Mouse (Mus musculus): ENCODE measurements around the gene Kif22. TPM values are rescaled to one million over a fixed set of nuclear protein-coding genes. Genes with fewer than 3 reads are reported as not detected.

The Kif22 gene
- polyA plus RNA-seq, 1 experiment from 2014 or later = 17.6 TPM

GRCm38 (mm10) chr7:126984667-126985444 lies 57.4 kb downstream of the Kif22 start:
- Histone ChIP-seq H3K9me3 (replicated peaks; ENCODE audit: control insufficient read depth, low read length, poor library complexity, severe bottlenecking) (no peaks in the 10 kb centered on the region), H3K4me2 (ENCODE audit: low read length) (no peak overlapping the region), H3K27me3 (ENCODE audit: control insufficient read depth, insufficient read depth, low read depth, low read length) (no peaks in the 10 kb centered on the region), H3K9ac (ENCODE audit: low read depth, low read length) (no peak overlapping the region), H3K36me3 (ENCODE audit: control insufficient read depth, insufficient read depth, low read length) (peaks cover 7% of the 10 kb centered on the region; the same call in 1 of the 2 replicates), H3K4me3 (ENCODE audit: low read depth, low read length) (no peak overlapping the region), H3K27ac (ENCODE audit: low read length) (no peak overlapping the region), H3K4me1 (ENCODE audit: control insufficient read depth, insufficient read depth, low read length) (no peaks in the 10 kb centered on the region)
- ATAC-seq = no peak
- 60% methylated on average over 10 of the region's 10 CpGs for WGBS

DNA sequence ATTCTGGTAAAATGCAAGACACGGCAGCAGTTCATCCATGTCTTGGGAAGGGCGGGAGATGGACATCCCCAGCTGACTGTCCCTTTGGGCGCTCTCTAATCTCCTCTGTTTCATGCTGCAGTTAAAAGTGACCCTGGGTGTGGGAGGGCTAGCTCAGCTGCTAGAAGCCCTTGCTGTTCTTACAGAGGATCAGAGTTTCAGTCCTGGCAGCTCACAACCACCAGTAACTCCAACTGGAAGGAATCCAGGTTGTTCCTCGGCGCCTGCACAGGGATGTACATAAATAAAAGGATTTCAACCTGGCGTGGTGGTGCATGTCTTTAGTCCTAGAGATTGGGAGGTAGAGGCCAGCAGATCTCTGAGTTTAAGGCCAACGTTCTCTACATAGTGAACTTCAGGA lies 59.2 kb downstream of the Kif22 start:
- ATAC-seq = no peak
- WGBS = 81% methylated on average over 7 of the region's 7 CpGs
- Histone ChIP-seq H3K4me3 (ENCODE audit: low read depth, low read length) (no peak overlapping the region), H3K36me3 (ENCODE audit: control insufficient read depth, insufficient read depth, low read length) (peaks cover 14% of the 10 kb centered on the region), H3K4me2 (ENCODE audit: low read length) (no peak overlapping the region), H3K27me3 (ENCODE audit: control insufficient read depth, insufficient read depth, low read depth, low read length) (no peaks in the 10 kb centered on the region), H3K9ac (ENCODE audit: low read depth, low read length) (no peak overlapping the region), H3K27ac (ENCODE audit: low read length) (no peak overlapping the region), H3K9me3 (replicated peaks; ENCODE audit: control insufficient read depth, low read length, poor library complexity, severe bottlenecking) (no peaks in the 10 kb centered on the region), H3K4me1 (ENCODE audit: control insufficient read depth, insufficient read depth, low read length) (no peaks in the 10 kb centered on the region)

DNA sequence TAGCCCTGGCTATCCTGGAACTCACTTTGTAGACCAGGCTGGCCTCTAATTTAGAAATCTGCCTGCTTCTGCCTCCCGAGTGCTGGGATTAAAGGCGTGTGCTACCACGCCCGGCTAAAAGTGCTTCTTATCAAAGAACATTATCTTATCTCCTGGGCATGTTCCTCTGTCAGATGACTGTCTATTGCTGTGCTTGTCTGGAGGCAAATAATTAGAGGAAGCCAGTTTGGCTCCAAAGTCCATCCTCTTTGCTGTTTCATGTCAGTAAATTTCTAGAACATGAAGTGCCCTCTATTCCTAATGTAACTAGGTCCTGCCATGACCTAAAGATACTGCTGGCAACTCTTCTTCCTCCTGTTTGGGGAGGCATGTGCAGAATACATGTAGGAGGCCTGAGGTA lies 60.2 kb downstream of the Kif22 start:
- Histone ChIP-seq H3K9ac (ENCODE audit: low read depth, low read length) (no peak overlapping the region), H3K4me2 (ENCODE audit: low read length) (no peak overlapping the region), H3K4me3 (ENCODE audit: low read depth, low read length) (no peak overlapping the region), H3K36me3 (ENCODE audit: control insufficient read depth, insufficient read depth, low read length) (peaks cover 14% of the 10 kb centered on the region), H3K27ac (ENCODE audit: low read length) (no peak overlapping the region), H3K4me1 (ENCODE audit: control insufficient read depth, insufficient read depth, low read length) (peaks cover 5% of the 10 kb centered on the region), H3K9me3 (replicated peaks; ENCODE audit: control insufficient read depth, low read length, poor library complexity, severe bottlenecking) (no peaks in the 10 kb centered on the region), H3K27me3 (ENCODE audit: control insufficient read depth, insufficient read depth, low read depth, low read length) (no peaks in the 10 kb centered on the region)
- 93% methylated on average over 4 of the region's 4 CpGs for WGBS
- no peak for ATAC-seq

GRCm38 (mm10) chr7:126981601-126982000 lies 60.7 kb downstream of the Kif22 start:
- no peaks in the 10 kb centered on the region for H3K9me3 ChIP-seq (replicated peaks; ENCODE audit: control insufficient read depth, low read length, poor library complexity, severe bottlenecking)
- no peak for ATAC-seq
- no peak overlapping the region for H3K4me2 ChIP-seq (ENCODE audit: low read length)
- peaks cover 7% of the 10 kb centered on the region for H3K4me1 ChIP-seq (ENCODE audit: control insufficient read depth, insufficient read depth, low read length)
- no peak overlapping the region for H3K9ac ChIP-seq (ENCODE audit: low read depth, low read length)
- no peaks in the 10 kb centered on the region for H3K27me3 ChIP-seq (ENCODE audit: control insufficient read depth, insufficient read depth, low read depth, low read length)
- H3K36me3 ChIP-seq (ENCODE audit: control insufficient read depth, insufficient read depth, low read length) = peaks cover 14% of the 10 kb centered on the region
- H3K27ac ChIP-seq (ENCODE audit: low read length) = no peak overlapping the region
- H3K4me3 ChIP-seq (ENCODE audit: low read depth, low read length) = no peak overlapping the region
- 87% methylated on average over 2 of the region's 2 CpGs for WGBS

DNA sequence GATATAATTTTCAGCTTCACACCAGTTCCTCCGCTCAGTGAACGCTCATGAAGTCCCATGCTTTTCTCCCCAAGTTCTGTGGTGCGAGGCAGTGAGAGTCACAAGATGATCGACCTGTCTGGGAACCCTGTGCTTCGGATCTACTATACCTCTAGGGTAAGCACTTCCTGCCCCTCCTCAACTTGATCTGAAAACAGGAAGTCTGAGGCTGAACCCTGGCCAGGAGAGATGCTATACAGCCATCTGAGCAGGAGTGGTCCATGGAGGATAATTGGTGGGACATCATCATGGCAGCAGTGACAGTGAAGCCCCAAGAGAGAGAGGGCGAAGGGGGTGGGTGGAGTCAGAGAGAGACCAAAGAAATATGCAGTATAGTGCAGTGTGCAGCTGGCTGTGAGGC lies 63.4 kb downstream of the Kif22 start:
- Histone ChIP-seq H3K4me3 (ENCODE audit: low read depth, low read length) (no peak overlapping the region), H3K27ac (ENCODE audit: low read length) (no peak overlapping the region), H3K4me1 (ENCODE audit: control insufficient read depth, insufficient read depth, low read length) (peaks cover 10% of the 10 kb centered on the region), H3K36me3 (ENCODE audit: control insufficient read depth, insufficient read depth, low read length) (peaks cover 14% of the 10 kb centered on the region), H3K9me3 (replicated peaks; ENCODE audit: control insufficient read depth, low read length, poor library complexity, severe bottlenecking) (no peaks in the 10 kb centered on the region), H3K4me2 (ENCODE audit: low read length) (no peak overlapping the region), H3K27me3 (ENCODE audit: control insufficient read depth, insufficient read depth, low read depth, low read length) (no peaks in the 10 kb centered on the region), H3K9ac (ENCODE audit: low read depth, low read length) (no peak overlapping the region)
- ATAC-seq = no peak
- 95% methylated on average over 6 of the region's 6 CpGs for WGBS

Small RNA genes within 50 kb of the gene (microRNA-seq; reads per million reads assigned to microRNA genes)
- gene Gm44343 = not detected

Other genes with a start within 250 kb of the Kif22 start
- 155 and 182 TPM in 2 replicates for gene Ppp4c, start 250.0 kb downstream of the Kif22 start, polyA plus RNA-seq (2015; fragmentation: Nextera tagmentation; extraction: Ambion mirVana)
- gene Fam57b, start 244.8 kb downstream of the Kif22 start, polyA plus RNA-seq (2015; fragmentation: Nextera tagmentation; extraction: Ambion mirVana) = 55.0 and 61.1 TPM in 2 replicates
- not detected in 2 replicates for gene 4930451I11Rik, start 210.8 kb downstream of the Kif22 start, polyA plus RNA-seq (2015; fragmentation: Nextera tagmentation; extraction: Ambion mirVana)
- 24.2 and 35.8 TPM in 2 replicates for gene Doc2a, start 195.1 kb downstream of the Kif22 start, polyA plus RNA-seq (2015; fragmentation: Nextera tagmentation; extraction: Ambion mirVana)
- gene Hirip3, start 180.5 kb downstream of the Kif22 start, polyA plus RNA-seq (2015; fragmentation: Nextera tagmentation; extraction: Ambion mirVana) = 19.8 and 20.0 TPM in 2 replicates
- gene Ino80e, start 180.1 kb downstream of the Kif22 start, polyA plus RNA-seq (2015; fragmentation: Nextera tagmentation; extraction: Ambion mirVana) = 94.6 and 98.3 TPM in 2 replicates
- 64.8 and 66.7 TPM in 2 replicates for gene Taok2, start 157.8 kb downstream of the Kif22 start, polyA plus RNA-seq (2015; fragmentation: Nextera tagmentation; extraction: Ambion mirVana)
- 33.2 and 34.0 TPM in 2 replicates for gene Tmem219, start 119.6 kb downstream of the Kif22 start, polyA plus RNA-seq (2015; fragmentation: Nextera tagmentation; extraction: Ambion mirVana)
- gene Kctd13, start 113.6 kb downstream of the Kif22 start, polyA plus RNA-seq (2015; fragmentation: Nextera tagmentation; extraction: Ambion mirVana) = 135 and 140 TPM in 2 replicates
- gene Asphd1, start 92.9 kb downstream of the Kif22 start, polyA plus RNA-seq (2015; fragmentation: Nextera tagmentation; extraction: Ambion mirVana) = 10.4 TPM in 2 replicates
- 44.6 and 50.2 TPM in 2 replicates for gene Sez6l2, start 91.9 kb downstream of the Kif22 start, polyA plus RNA-seq (2015; fragmentation: Nextera tagmentation; extraction: Ambion mirVana)
- 132 and 141 TPM in 2 replicates for gene Cdipt, start 66.6 kb downstream of the Kif22 start, polyA plus RNA-seq (2015; fragmentation: Nextera tagmentation; extraction: Ambion mirVana)
- 0.69 and 0.96 TPM in 2 replicates for gene Cdiptos, start 66.4 kb downstream of the Kif22 start, polyA plus RNA-seq (2015; fragmentation: Nextera tagmentation; extraction: Ambion mirVana)
- 2.9 and 3.2 TPM in 2 replicates for gene Mvp, start 27.9 kb downstream of the Kif22 start, polyA plus RNA-seq (2015; fragmentation: Nextera tagmentation; extraction: Ambion mirVana)
- 0.50 TPM in 1 of 2 replicates, not detected in the other for gene Pagr1b, start 26.0 kb downstream of the Kif22 start, polyA plus RNA-seq (2015; fragmentation: Nextera tagmentation; extraction: Ambion mirVana)
- gene Pagr1a, start 25.1 kb downstream of the Kif22 start, polyA plus RNA-seq (2015; fragmentation: Nextera tagmentation; extraction: Ambion mirVana) = 33.8 and 62.5 TPM in 2 replicates
- 30.9 and 61.5 TPM in 2 replicates for gene Gm42742, start 21.4 kb downstream of the Kif22 start, polyA plus RNA-seq (2015; fragmentation: Nextera tagmentation; extraction: Ambion mirVana)
- gene Prrt2, start 21.3 kb downstream of the Kif22 start, polyA plus RNA-seq (2015; fragmentation: Nextera tagmentation; extraction: Ambion mirVana) = 40.9 and 63.3 TPM in 2 replicates
- 46.7 and 51.5 TPM in 2 replicates for gene Maz, start 15.4 kb downstream of the Kif22 start, polyA plus RNA-seq (2015; fragmentation: Nextera tagmentation; extraction: Ambion mirVana)
- gene Zg16, start 44.9 kb upstream of the Kif22 start, polyA plus RNA-seq (2015; fragmentation: Nextera tagmentation; extraction: Ambion mirVana) = not detected in 2 replicates
- gene AI467606, start 48.9 kb upstream of the Kif22 start, polyA plus RNA-seq (2015; fragmentation: Nextera tagmentation; extraction: Ambion mirVana) = 1.7 and 2.5 TPM in 2 replicates
- 0.68 and 0.77 TPM in 2 replicates for gene Qprt, start 79.8 kb upstream of the Kif22 start, polyA plus RNA-seq (2015; fragmentation: Nextera tagmentation; extraction: Ambion mirVana)
- gene Spn, start 95.4 kb upstream of the Kif22 start, polyA plus RNA-seq (2015; fragmentation: Nextera tagmentation; extraction: Ambion mirVana) = 0.05 TPM in 1 of 2 replicates, not detected in the other
- gene Cd2bp2, start 153.6 kb upstream of the Kif22 start, polyA plus RNA-seq (2015; fragmentation: Nextera tagmentation; extraction: Ambion mirVana) = 76.1 and 85.7 TPM in 2 replicates
- gene Tbc1d10b, start 166.0 kb upstream of the Kif22 start, polyA plus RNA-seq (2015; fragmentation: Nextera tagmentation; extraction: Ambion mirVana) = 30.7 and 31.2 TPM in 2 replicates
- gene Mylpf, start 166.4 kb upstream of the Kif22 start, polyA plus RNA-seq (2015; fragmentation: Nextera tagmentation; extraction: Ambion mirVana) = 2.8 and 4.8 TPM in 2 replicates
- 48.7 and 54.9 TPM in 2 replicates for gene Zfp553, start 190.6 kb upstream of the Kif22 start, polyA plus RNA-seq (2015; fragmentation: Nextera tagmentation; extraction: Ambion mirVana)
- 14.3 and 15.5 TPM in 2 replicates for gene Sept1, start 190.7 kb upstream of the Kif22 start, polyA plus RNA-seq (2015; fragmentation: Nextera tagmentation; extraction: Ambion mirVana)
- 64.5 and 70.4 TPM in 2 replicates for gene Zfp771, start 201.8 kb upstream of the Kif22 start, polyA plus RNA-seq (2015; fragmentation: Nextera tagmentation; extraction: Ambion mirVana)
- gene Dctpp1, start 218.2 kb upstream of the Kif22 start, polyA plus RNA-seq (2015; fragmentation: Nextera tagmentation; extraction: Ambion mirVana) = 112 and 120 TPM in 2 replicates
- 59.4 and 59.7 TPM in 2 replicates for gene Sephs2, start 231.6 kb upstream of the Kif22 start, polyA plus RNA-seq (2015; fragmentation: Nextera tagmentation; extraction: Ambion mirVana)